Mouse (Mus musculus) right cerebral cortex, adult 18-20 months (tissue): Measurements from ENCODE around the gene Krt12.

ENCODE experiments used
- DNase-seq: peaks from one replicate; pipeline ENCODE4 v3.0.0; 2022; ENCODE audit warnings: mixed read lengths

Krt12 gene

DNA sequence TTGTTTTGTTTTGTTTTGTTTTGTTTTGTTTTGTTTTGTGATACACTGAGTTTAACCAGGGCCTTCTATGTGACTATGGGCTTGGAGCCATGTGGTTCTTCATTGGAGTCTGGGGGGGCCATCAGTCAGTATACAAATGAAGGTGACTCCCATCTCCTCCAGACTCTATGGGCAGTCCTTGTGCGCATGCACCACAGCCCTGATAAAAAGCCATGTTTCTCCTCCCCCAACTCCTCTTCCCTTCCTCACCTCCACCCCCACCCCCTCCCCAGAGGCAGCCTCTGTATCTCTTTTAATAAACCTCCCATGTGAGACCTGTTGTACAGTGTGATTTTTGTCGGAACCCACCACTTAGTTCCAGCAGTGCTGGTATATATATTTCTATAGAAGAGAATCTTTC, 25.4 kb downstream of the Krt12 start:
- DNase-seq, result no peak

DNA sequence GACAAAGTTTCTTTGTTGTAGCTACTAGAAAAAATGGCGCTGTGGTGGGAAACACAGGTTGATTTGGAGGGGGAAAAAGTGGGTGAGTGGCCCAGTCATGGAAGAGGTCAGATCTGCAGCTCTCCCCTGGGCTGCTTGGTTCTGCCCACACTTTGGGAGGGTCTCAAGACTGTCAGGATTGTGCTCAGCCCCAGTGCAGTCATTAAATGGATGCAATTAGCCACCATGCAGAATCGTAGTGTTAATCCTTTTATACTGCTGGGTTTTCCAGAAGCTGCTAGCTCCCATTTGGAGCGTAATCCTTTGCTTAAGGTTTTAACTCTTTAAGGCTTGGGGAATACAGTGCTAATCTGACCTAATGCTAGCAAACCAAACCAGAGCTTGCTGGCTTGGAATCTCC, 26.0 kb downstream of the Krt12 start:
- DNase-seq, result no peak

DNA sequence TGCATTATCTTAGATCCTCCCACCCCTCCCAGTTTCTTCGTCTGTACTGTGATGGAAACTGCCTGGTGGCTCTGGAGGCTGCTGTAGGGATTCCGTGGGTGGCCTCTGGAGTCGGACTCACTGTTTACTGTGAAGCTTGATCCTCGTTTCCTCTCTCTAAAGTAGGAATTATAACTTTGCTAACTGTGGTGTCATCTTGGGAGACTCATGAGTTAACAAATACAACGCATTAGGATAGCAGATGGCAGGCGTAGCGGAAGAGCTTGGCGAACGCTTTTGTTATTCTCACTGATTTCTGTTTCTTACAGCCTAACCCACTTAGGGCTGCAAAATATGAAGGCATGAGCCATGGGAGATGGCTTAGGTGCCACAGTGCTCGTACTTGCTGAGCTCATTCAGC, 29.6 kb downstream of the Krt12 start:
- peak; percentile 51 for DNase-seq

DNA sequence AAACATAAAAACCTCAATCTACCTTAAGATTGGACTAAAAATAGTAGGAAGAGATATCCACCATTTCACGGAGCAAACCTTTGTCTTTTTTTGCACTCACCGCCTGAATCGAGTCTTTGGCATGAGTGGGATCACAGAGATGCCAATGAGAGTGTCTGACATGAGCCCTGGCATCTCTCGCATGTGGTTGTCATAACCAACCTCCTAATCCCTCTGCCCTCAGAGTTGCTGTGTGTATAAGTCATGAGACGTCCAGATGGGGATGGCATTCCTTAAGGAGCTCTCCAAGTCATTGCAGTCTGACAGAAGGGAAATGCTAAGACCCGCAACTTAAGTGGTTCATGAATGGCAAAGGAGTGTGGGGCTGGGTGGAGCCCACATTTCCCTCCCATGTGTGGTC, 30.7 kb downstream of the Krt12 start:
- DNase-seq, result no peak

DNA sequence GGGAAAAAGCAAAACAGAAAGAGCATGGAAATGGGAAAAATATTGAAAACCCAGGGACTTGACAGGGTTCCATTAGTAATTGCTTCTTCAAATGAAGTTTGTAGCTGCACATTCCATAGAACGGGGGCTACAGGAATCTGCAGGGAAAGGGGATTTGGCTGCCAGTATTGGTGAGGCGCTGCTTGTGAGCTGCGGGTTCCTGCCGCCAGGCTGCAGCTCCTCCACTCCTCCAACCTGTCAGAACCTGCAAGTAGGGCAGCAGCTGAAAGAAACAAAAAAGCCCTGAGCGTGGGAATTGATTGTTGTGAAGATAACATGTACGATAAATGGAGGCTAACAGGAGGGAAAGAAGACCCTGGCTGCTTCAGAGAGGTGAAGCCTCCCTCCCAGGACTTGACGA, 31.2 kb downstream of the Krt12 start:
- DNase-seq, result no peak

DNA sequence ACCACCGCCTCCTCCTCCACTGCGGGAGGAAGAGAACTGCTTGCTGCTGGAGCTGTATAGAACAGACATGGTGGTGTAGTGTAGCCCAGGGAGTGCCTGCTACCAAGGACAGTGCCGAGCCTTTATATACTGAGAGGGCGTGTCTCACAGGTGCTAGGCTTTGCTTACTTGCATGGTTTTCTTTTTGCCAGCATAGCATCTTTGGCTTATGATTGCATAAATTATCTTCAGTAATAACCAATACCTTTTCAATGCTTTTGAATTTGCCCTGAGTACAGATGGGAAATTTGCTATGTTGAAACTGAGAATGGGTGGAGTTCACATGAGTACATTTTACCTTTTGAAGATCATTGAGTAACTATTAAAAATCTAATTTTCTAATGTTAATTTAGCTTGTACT, 32.8 kb downstream of the Krt12 start, which contains the start of gene Krt10:
TSS of gene Krt10 (minus strand) at position 101 of the 400 bp plus-strand sequence.
- DNase-seq, result no peak

DNA sequence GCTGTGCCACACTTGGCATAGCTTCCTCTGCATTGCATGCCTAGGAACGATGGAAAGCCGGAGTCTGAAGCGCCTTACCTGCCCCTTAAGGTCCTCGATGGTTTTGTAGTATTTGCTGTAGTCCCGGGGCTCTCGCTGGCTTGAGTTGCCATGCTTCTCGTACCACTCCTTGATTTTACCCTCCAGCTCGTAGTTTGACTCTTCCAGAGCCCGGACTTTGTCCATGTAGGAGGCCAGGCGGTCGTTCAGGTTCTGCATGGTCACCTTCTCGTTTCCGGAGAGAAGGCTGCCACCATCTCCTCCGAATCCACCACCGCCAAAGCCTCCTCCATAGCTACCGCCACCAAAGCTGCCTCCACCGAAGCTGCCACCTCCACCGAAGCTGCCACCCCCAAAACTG, 33.4 kb downstream of the Krt12 start:
- no peak for DNase-seq

DNA sequence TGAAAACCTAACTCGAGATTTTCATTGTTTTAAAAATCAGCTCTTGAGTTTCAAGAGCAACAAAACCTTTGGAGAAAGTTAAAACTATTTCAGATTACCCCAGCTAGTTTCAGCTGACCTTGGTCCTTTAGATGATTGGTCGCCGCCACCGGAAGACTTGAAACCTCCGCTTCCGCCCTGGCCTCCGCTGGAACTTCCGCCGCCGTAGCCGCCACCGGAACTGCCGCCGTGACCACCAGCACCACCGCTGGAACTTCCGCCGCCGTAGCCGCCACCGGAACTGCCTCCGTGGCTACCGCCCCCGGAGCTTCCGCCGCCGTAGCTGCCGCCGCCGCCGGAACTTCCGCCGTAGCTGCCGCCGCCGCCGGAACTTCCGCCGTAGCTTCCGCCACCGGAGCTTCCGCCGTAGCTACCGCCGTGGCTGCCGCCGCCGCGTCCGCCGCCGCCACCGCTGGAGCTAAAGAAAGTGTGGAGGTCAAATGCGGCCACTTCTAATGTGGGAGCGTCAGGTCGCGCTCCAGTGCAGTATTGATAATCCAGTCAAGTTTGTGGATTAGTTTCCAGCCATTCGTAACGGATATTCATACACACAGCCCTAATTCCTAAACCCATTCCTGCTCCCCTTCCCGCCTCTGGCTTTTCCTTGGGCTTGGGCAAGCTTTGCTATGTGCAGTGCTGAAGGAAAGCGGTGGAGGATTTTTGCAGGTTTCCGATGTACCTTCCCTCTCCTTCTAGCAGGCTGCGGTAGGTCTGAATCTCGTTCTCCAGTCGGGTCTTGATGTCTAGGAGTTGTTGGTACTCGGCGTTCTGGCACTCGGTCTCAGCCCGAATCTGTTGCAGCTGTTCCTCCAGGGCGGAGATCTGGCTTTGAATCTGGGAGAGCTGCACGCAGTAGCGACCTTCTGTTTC, 36.0 kb downstream of the Krt12 start:
- peak; percentile 95 for DNase-seq

DNA sequence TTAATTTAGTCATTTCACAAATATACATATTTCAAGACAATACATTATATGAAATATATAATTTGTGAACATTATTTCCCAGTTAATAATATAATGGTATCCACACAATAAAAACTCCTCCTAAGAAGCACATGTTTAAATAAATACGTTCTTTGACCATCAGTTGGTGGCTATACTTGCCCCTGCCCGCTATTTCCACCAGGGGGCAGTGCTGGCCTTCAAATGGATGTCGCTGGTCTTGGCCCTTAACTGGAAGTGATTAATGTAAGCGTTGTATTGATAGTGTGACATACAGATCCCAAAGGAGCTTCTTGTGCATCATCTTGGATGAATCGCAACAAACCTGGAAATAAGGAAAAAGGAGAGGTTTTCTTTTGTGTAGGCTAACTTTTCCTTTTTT, 42.5 kb downstream of the Krt12 start:
- DNase-seq, result peak; percentile 62

DNA sequence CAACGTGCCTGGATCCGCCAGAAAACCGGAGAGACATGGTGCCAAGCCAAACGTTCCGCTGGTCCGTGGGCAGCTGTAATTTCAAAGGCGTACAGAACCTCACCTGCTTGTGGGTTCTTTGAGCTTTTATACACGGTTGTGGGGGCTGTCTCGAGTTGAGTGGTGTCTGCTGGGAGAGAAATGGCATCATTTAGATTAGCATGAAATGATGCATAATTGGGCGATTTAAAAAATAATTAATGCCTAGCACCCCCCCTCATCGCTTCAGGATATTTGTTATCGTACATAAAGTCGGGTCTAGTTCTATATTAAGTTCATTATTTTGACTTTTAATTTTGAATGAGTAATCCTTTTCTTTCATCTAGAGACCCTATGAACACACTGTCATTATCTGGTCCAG, 47.3 kb downstream of the Krt12 start, which contains the start of gene Krt28:
TSS of gene Krt28 (minus strand) at position 101 of the 400 bp plus-strand sequence.
- no peak for DNase-seq

DNA sequence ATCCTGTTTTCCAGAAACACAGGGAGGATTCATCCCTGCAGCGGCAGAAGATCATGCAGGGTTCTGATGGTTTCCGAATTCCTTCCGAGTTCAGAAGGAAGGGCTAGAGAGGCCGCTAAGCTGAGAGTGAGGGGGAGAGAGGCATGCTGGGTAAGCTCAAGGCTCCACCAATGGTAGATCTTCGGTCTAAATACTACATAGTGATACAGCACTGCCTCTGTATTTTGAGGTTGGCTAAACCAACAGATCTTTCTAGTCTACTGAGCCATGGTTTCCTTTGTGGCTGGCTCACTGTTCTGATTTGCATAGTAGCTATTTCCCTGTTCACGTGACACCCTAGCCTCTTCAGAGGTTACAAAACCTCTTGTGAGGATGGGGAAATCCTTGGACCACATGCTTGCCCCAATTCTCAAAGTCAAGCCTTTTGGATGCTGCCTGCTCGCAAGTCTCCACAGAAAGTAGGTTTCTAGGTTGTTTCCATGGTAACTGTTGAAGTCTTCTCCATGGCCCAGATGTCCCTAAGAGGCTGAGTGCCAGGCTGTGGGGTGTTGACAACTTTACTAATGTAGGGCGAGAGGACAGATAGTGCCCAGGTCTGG, 52.1 kb downstream of the Krt12 start:
- peak; percentile 75 for DNase-seq

DNA sequence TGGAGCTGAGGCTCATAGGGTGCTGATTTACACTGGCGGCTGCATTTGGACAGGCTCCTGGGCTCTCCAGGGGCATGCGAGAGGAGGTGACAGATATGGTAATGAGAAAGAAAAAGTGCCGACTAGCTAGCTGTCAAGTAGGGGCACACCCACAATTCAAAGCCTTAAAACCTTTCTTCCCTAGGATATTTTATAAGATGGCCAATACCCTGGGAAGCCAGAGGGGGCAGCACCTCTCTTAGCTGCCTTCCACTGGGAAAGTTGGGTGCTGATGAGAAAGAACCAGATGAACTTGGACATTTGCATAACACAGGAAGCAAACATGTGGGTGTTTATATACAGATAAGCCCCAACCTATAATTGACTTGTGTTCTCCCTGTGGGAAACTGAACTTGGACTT, 52.8 kb downstream of the Krt12 start:
- DNase-seq, result no peak

DNA sequence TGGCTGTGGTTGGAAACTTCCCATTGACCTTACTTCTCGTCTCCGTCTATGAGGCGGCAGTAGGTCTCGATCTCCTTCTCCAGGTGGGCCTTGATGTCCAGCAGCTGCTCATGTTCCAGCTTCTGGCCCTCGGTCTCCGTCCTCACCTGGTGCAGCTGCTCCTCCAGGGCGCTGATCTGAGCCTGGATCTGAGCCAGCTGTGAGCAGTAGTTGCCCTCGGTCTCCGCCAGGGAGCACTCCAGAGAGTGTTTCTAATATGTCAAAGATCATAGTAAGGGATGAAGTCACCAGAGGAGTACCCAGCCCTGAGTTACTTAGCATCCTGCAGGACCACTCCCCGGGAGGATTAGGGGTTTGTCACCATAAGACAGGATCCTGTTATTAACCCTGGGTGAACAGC, 55.3 kb downstream of the Krt12 start:
- no peak for DNase-seq
